Mouse (Mus musculus): Measurements from ENCODE around the gene Rpp30. TPM values are rescaled to one million over a fixed set of nuclear protein-coding genes. Genes with fewer than 3 reads are reported as not detected.

The Rpp30 gene
- polyA plus RNA-seq, 1 experiment from 2014 or later = 90.4 TPM

DNA sequence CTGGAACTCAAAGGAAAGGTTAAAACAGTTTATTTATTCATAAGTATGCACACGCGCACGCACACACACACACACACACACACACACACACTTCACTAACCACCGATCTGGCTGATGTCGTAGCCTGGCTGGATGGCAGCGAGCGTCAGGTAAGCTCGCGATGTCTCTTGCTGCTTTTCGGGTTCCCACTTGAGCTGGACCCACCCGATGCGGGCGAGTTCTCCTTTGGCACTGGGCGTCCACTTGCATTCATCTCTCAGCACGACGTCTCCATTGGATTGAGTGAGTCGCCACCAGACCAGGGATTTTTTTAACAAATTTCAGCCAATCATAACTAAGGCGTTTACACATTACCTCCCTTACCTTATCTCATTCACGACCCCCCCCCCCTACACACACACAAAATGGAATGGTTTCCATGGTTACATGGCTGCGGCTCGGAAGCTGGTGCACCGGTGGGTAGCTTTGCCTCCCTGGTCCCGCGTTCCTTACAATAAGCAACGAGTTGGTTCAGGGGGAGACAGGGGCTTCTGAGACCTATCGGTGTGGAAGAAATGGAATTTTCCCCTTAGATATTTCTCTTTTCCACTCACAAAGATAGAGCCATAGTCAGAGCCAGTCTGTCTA lies 25.9 kb downstream of the Rpp30 start:
- Histone ChIP-seq H3K9me3 (no peaks in the 10 kb centered on the region), H3K9ac (replicated peaks) (no peak overlapping the region), H3K4me3 (no peak overlapping the region), H3K27me3 (no peaks in the 10 kb centered on the region), H3K27ac (replicated peaks) (no peak overlapping the region), H3K36me3 (0 out of 2 replicates have a peak, but pooled peaks cover 3% of the 10 kb centered on the region), H3K4me2 (replicated peaks) (no peak overlapping the region), H3K4me1 (peaks cover 5% of the 10 kb centered on the region; the same call in 1 of the 2 replicates)
- ATAC-seq (replicated peaks) = 0 out of 2 replicates have a peak, but pooled peaks have one; percentile 23
- WGBS = 75% methylated on average over 26 of the region's 26 CpGs

DNA sequence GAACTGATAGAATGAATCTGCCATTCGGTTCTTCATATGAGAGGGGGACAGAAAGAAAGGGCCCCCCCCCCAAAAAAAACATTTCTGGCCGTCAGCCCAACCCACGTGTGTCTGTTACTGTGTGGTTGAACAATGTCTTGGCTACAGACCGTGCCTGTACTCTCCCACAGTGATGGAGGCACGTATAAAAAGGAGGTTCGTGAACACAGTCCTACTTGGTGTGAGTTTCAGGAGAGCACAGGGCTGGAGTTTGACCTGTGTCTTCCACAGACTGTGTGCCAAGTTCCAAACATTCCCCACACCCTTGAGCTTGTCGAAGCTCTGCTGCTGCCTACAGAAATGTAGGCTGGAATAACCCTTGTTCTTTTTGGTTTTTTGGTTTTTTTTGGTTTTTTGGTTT lies 26.9 kb downstream of the Rpp30 start:
- no peaks in the 10 kb centered on the region for H3K27me3 ChIP-seq
- no peak overlapping the region for H3K27ac ChIP-seq (replicated peaks)
- H3K36me3 ChIP-seq = 0 out of 2 replicates have a peak, but pooled peaks cover 3% of the 10 kb centered on the region
- 49% methylated on average over 7 of the region's 7 CpGs for WGBS
- no peaks in the 10 kb centered on the region for H3K9me3 ChIP-seq
- H3K4me2 ChIP-seq (replicated peaks) = no peak overlapping the region
- H3K4me3 ChIP-seq = no peak overlapping the region
- no peak overlapping the region for H3K9ac ChIP-seq (replicated peaks)
- peak; percentile 46; the same call in 1 of the 2 replicates for ATAC-seq (replicated peaks)
- peaks cover 5% of the 10 kb centered on the region; the same call in 1 of the 2 replicates for H3K4me1 ChIP-seq

DNA sequence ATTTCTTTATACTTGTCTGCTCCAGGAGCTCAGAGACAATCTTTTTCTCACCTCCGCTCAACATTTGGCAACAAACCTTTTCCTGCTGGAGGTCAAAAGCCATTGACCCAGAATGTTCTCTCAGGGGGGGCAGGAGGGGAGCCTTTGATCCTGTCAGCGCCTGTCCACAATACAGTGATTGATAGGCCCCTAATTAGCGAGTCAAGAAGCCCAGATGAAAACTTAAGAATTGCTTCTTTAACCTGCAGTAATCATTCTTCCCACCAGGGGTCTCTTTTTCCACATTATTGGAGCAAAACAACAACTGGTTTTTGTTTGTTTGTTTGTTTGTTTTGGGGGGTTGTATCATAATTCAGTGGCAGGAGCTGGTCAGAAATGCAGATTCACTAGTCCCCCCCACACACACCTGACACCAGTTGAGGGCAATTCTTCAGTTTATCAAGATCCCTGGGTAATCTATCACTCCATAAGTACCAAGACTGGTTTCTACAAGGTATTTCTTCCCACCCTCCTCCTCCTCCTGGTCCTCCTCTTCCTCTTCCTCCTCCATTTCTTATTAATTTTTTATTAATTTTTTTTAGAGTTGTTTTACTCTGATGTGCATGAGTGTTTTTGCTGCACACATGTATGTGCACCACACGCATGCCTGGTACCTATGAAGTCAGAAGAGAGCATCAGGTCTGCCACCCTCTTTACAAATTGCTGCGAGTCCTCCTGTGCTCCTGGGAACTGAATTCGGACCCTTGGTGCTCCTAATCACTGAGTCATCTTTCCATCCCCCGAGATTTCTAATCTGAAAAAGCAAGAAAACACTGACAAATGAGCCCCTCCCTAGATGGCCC lies 27.8 kb downstream of the Rpp30 start:
- 29% methylated on average over 7 of the region's 7 CpGs for WGBS
- ATAC-seq (replicated peaks) = peak; percentile 47
- no peaks in the 10 kb centered on the region for H3K27me3 ChIP-seq
- no peaks in the 10 kb centered on the region for H3K36me3 ChIP-seq
- H3K27ac ChIP-seq (replicated peaks) = no peak overlapping the region
- H3K4me1 ChIP-seq = peaks cover 5% of the 10 kb centered on the region; the same call in 1 of the 2 replicates
- 0 out of 2 replicates have a peak overlapping the region, but pooled peaks have one; percentile 20 for H3K9ac ChIP-seq (replicated peaks)
- no peaks in the 10 kb centered on the region for H3K9me3 ChIP-seq
- H3K4me2 ChIP-seq (replicated peaks) = peak overlapping the region; percentile 37
- peak overlapping the region; percentile 27; the same call in 1 of the 2 replicates for H3K4me3 ChIP-seq

DNA sequence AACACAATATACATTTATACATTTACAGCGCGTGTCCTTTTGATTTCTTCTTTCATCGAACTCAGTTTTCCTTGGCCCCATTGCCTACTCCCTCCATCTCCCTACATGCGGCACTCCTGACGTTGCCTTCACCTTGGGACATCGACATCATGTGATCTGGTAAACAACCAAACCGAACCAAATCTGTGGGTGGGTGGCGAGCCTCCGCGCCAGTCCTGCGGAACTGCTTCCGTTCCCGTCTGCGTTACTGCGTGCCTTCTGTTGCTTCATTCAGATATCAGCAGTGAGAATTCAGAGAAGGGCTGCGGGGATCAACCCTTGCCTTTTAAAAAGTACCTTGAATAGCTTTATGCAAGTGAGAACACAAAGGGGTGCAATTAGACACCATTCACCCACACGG lies 28.5 kb downstream of the Rpp30 start:
- Histone ChIP-seq H3K36me3 (no peaks in the 10 kb centered on the region), H3K9me3 (no peaks in the 10 kb centered on the region), H3K27me3 (no peaks in the 10 kb centered on the region), H3K9ac (replicated peaks) (0 out of 2 replicates have a peak overlapping the region, but pooled peaks have one; percentile 20), H3K4me2 (replicated peaks) (peak overlapping the region; percentile 37), H3K4me3 (peak overlapping the region; percentile 27), H3K27ac (replicated peaks) (no peak overlapping the region), H3K4me1 (peaks cover 5% of the 10 kb centered on the region; the same call in 1 of the 2 replicates)
- WGBS = 25% methylated on average over 17 of the region's 17 CpGs
- ATAC-seq (replicated peaks) = 0 out of 2 replicates have a peak, but pooled peaks have one; percentile 24

DNA sequence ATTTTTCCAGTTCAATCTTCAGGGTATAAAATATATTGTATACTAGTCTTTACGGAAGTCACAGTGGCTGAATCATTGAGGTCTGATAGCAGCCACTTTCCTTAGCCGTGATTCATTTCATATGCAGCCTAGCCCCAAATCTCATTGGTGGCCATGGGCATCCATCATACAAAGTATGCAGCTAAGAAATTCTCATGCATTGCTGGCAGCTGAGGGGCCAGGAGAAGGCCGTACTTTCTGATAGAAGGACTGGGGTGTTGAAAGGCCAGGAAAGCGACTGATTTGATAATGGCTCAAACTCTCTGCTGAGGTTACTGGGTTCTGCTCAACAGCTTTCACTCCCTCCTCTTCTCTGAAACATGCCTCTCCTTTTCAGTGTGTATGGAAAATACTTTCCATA lies 32.7 kb downstream of the Rpp30 start:
- H3K9ac ChIP-seq (replicated peaks) = no peak overlapping the region
- H3K4me2 ChIP-seq (replicated peaks) = no peak overlapping the region
- 95% methylated on average over 4 of the region's 4 CpGs for WGBS
- ATAC-seq (replicated peaks) = no peak
- 0 out of 2 replicates have a peak, but pooled peaks cover 3% of the 10 kb centered on the region for H3K4me1 ChIP-seq
- H3K27me3 ChIP-seq = no peaks in the 10 kb centered on the region
- no peak overlapping the region for H3K4me3 ChIP-seq
- no peaks in the 10 kb centered on the region for H3K9me3 ChIP-seq
- H3K27ac ChIP-seq (replicated peaks) = no peak overlapping the region
- no peaks in the 10 kb centered on the region for H3K36me3 ChIP-seq

DNA sequence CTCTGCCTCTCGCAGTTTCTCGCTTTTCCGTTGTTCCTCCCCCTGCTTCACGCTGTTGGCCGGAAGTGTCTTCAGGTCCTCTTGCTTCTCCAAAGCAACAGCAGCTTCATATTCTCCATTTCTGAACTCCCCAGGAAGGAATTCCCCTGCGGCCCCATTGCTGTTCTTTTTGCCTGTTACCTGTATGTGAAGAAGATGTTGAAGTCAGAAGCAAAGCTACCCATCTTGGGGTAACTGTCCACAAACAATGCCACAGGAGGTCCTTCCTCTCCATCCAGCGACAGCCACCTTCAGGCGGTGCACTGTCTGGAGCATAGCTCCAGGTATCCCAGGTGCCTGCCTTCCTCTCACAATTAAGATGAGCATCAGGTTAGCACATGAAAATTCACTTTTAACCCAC lies 35.7 kb downstream of the Rpp30 start:
- Histone ChIP-seq H3K4me1 (no peaks in the 10 kb centered on the region), H3K27ac (replicated peaks) (no peak overlapping the region), H3K4me2 (replicated peaks) (no peak overlapping the region), H3K4me3 (no peak overlapping the region), H3K36me3 (no peaks in the 10 kb centered on the region), H3K9ac (replicated peaks) (no peak overlapping the region), H3K9me3 (no peaks in the 10 kb centered on the region), H3K27me3 (no peaks in the 10 kb centered on the region)
- no peak for ATAC-seq (replicated peaks)
- WGBS = 91% methylated on average over 8 of the region's 8 CpGs

DNA sequence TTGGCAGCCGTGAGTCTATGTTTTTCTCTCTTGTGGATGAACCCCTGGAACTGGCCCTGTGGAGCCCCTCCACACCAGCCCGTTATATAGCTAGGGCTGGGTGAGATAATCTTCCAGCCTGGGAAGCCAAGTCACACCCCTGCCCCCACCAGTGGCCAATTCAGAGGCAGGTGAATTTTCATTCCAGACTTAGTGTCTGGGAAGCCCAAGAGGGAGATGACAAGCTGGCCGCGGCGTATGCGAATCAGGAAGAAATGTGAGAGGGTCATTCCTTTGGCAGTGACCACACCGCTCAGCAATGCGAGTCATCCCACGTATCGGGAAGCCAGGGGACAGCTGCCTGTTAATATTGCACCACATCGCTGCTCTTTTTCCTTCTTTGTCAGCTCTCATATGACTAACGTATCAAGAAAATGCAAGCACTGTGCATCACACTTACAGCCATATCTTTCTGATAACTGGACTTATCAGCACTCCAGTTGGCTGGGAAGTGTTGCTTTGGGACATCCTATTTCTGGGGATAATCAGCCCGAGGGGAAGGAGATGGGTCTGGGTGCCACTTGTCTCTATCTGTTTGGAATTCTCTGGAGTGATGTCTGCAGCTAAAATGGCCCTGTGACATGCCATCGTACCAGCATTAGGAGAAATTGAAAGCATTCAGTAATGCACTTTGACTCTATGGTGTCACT lies 36.4 kb downstream of the Rpp30 start, which contains the start of gene Ankrd1:
Gene Ankrd1, minus strand, starts transcription at position 317 of the 689 bp plus-strand sequence.
- Histone ChIP-seq H3K27ac (replicated peaks) (no peak within 1 kb of the TSS), H3K9me3 (no peaks in the 10 kb centered on the region), H3K4me2 (replicated peaks) (no peak within 1 kb of the TSS), H3K27me3 (no peaks in the 10 kb centered on the region), H3K4me1 (no peaks in the 10 kb centered on the region), H3K36me3 (no peaks in the 10 kb centered on the region), H3K4me3 (no peak within 1 kb of the TSS), H3K9ac (replicated peaks) (no peak within 1 kb of the TSS)
- 86% methylated on average over 14 of the region's 14 CpGs for WGBS
- no peak for ATAC-seq (replicated peaks)

DNA sequence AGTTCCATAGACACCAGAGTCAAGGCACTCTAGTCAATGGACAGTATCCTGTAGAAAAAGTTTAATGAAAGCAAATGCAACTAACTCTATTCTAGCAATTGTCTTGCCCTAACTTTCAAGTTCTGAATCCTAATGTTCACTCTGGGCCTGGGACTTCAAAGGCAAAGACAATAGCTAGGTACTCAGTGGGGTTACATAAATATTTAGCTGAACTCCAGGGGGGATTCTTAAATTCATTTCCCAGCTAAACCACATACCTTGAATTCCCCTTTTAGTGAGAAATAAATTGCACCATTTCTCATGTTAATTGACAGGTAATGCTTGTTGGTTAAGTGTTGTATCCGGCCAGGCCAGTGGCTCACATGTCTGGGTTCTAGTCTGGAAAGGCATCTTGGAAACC lies 40.7 kb downstream of the Rpp30 start:
- no peaks in the 10 kb centered on the region for H3K9me3 ChIP-seq
- no peak for ATAC-seq (replicated peaks)
- WGBS = 80% methylated on average over 1 of the region's 1 CpGs

DNA sequence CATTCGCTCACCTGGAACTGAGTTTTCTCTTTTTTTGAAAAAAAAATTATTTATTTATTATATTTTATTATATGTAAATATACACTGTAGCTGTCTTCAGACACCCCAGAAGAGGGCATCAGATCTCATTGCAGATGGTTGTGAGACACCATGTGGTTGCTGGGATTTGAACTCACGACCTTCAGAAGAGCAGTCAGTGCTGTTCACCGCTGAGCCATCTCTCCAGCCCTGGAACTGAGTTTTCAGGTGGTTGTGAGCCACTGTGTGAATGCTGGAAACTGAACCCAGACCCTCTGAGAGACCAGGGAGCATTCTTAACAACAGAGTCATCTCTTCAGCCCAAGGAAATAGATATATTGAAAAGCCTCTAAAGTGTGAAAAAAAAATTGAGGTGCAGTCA lies 44.9 kb downstream of the Rpp30 start:
- H3K4me2 ChIP-seq (replicated peaks) = no peak overlapping the region
- 96% methylated on average over 3 of the region's 3 CpGs for WGBS

More for the DNA sequence above, 40.7 kb downstream of the Rpp30 start:
- H3K27me3 ChIP-seq = no peaks in the 10 kb centered on the region
- no peak overlapping the region for H3K9ac ChIP-seq (replicated peaks)
- H3K4me2 ChIP-seq (replicated peaks) = no peak overlapping the region
- no peak overlapping the region for H3K27ac ChIP-seq (replicated peaks)
- no peaks in the 10 kb centered on the region for H3K4me1 ChIP-seq
- no peaks in the 10 kb centered on the region for H3K36me3 ChIP-seq
- H3K4me3 ChIP-seq = no peak overlapping the region

DNA sequence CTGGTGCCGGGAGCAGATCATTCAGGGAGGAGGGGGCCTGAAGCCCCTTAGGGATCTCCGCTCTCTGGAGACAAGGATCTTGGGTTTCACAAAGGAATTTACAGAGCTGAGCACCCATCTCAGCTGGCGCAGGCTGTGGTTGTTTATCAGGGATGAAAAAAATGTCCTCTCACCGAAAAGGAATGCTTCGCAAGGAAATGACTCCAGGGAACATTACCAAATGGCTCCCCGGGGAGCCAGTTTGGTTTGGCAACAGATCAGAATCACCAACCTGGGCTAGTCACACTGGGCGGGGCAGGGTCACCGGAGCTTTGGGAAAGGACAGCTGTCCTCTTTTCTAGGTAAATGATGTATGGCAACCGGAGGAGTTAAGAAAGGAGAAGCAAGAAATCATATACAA lies 45.7 kb downstream of the Rpp30 start:
- no peaks in the 10 kb centered on the region for H3K36me3 ChIP-seq
- no peak overlapping the region for H3K4me2 ChIP-seq (replicated peaks)
- H3K4me1 ChIP-seq = no peaks in the 10 kb centered on the region
- H3K9ac ChIP-seq (replicated peaks) = no peak overlapping the region
- no peaks in the 10 kb centered on the region for H3K27me3 ChIP-seq
- H3K27ac ChIP-seq (replicated peaks) = no peak overlapping the region
- no peaks in the 10 kb centered on the region for H3K9me3 ChIP-seq
- ATAC-seq (replicated peaks) = no peak
- WGBS = 72% methylated on average over 9 of the region's 9 CpGs
- no peak overlapping the region for H3K4me3 ChIP-seq

More for the DNA sequence above, 44.9 kb downstream of the Rpp30 start:
- H3K4me1 ChIP-seq = no peaks in the 10 kb centered on the region
- H3K36me3 ChIP-seq = no peaks in the 10 kb centered on the region
- H3K9ac ChIP-seq (replicated peaks) = no peak overlapping the region
- H3K27ac ChIP-seq (replicated peaks) = no peak overlapping the region
- H3K9me3 ChIP-seq = no peaks in the 10 kb centered on the region
- H3K4me3 ChIP-seq = no peak overlapping the region
- H3K27me3 ChIP-seq = no peaks in the 10 kb centered on the region
- ATAC-seq (replicated peaks) = no peak

DNA sequence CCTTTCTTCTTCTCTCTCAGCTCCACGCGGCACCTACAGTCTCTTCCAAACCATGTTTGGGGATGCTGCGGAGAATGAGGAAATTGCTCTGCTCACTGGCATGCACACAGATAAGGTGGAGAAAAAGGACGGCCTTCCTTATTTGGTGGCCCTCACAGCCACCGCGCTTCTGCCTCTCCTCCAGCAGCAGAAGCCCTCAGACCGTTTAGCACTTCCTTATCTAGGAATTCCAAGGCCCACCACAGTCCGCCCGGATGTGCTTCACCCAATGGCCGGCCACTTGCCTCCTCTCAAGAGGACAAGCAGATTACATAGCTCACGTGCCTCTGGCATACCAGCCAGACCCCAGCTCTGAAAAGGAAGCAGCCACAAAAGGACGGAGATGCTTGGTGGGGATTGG lies 46.1 kb downstream of the Rpp30 start:
- H3K27me3 ChIP-seq = no peaks in the 10 kb centered on the region
- ATAC-seq (replicated peaks) = no peak
- H3K4me1 ChIP-seq = no peaks in the 10 kb centered on the region
- no peak overlapping the region for H3K27ac ChIP-seq (replicated peaks)
- no peaks in the 10 kb centered on the region for H3K36me3 ChIP-seq
- 73% methylated on average over 12 of the region's 12 CpGs for WGBS
- no peak overlapping the region for H3K4me3 ChIP-seq
- H3K9ac ChIP-seq (replicated peaks) = no peak overlapping the region
- no peak overlapping the region for H3K4me2 ChIP-seq (replicated peaks)
- no peaks in the 10 kb centered on the region for H3K9me3 ChIP-seq

DNA sequence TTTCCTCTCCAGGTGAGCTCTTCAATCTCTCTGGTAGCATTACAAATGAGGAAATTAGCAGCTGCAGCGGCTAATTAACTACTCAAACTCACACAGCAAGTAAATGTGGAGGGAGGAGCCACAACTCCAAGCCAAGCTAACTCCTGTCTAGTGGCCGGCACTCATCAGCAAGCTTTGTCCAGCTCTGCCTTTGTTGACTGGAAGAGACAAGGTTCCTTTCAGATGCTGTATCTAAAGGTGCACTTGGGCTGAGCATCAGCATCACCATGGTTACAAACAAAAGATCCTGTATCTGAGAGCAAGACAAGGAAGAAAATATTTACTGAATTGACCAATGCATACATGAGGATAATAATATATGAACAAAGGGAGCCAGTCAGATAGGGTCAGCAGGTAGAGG lies 46.7 kb downstream of the Rpp30 start:
- Histone ChIP-seq H3K27me3 (no peaks in the 10 kb centered on the region), H3K4me1 (no peaks in the 10 kb centered on the region), H3K27ac (replicated peaks) (no peak overlapping the region), H3K4me2 (replicated peaks) (no peak overlapping the region), H3K4me3 (no peak overlapping the region), H3K36me3 (no peaks in the 10 kb centered on the region), H3K9ac (replicated peaks) (no peak overlapping the region), H3K9me3 (no peaks in the 10 kb centered on the region)
- 28% methylated on average over 2 of the region's 2 CpGs for WGBS
- no peak for ATAC-seq (replicated peaks)

Measured in forebrain, embryonic 15.5 days (tissue).